Mouse (Mus musculus) testis, adult 2 months (tissue): Measurements from ENCODE around the gene Aff3. TPM values are rescaled to one million over a fixed set of nuclear protein-coding genes. Genes with fewer than 3 reads are reported as not detected.

ENCODE experiments used
- H3K27ac ChIP-seq: fragments of 200-500 bp; 2 replicates; pipeline ENCODE4 v1.5.1; 2012; ENCODE audit warnings: low read depth, low read length; ENCODE audit not compliant: control insufficient read depth, insufficient read depth
- H3K27me3 ChIP-seq: fragments of 200-500 bp; 2 replicates; pipeline ENCODE4 v1.6.1; 2012; ENCODE audit warnings: mild to moderate bottlenecking, low read length, moderate library complexity; ENCODE audit not compliant: control insufficient read depth, insufficient read depth
- H3K36me3 ChIP-seq: fragments of 200-500 bp; 2 replicates; pipeline ENCODE4 v1.6.1; 2012; ENCODE audit warnings: mild to moderate bottlenecking, low read length; ENCODE audit not compliant: control insufficient read depth, insufficient read depth
- H3K4me1 ChIP-seq: fragments of 200-500 bp; 2 replicates; pipeline ENCODE4 v1.6.1; 2012; ENCODE audit warnings: low read length; ENCODE audit not compliant: control insufficient read depth, insufficient read depth
- H3K4me3 ChIP-seq: fragments of 200-500 bp; 2 replicates; pipeline ENCODE4 v1.5.1; 2012; ENCODE audit warnings: low read depth, mild to moderate bottlenecking, low read length, moderate library complexity, mixed read lengths; ENCODE audit not compliant: control insufficient read depth
- CTCF ChIP-seq: fragments of 200-500 bp; IDR thresholded peaks from 2 replicates; pipeline ENCODE4 v1.5.1; 2012; ENCODE audit warnings: low read depth, mild to moderate bottlenecking, inconsistent platforms, low read length, moderate library complexity; ENCODE audit not compliant: control insufficient read depth, insufficient read depth, insufficient replicate concordance
- POLR2A ChIP-seq: fragments of 200-500 bp; IDR thresholded peaks from 2 replicates; pipeline ENCODE4 v1.6.1; 2012; ENCODE audit warnings: low read depth, mild to moderate bottlenecking, inconsistent platforms, low read length, moderate library complexity; ENCODE audit not compliant: control insufficient read depth
- polyA plus RNA-seq: library from polyadenylated mRNA; depleted of rRNA; stranded (reverse); fragments of >200 nt; gene quantifications from 2 replicates; pipeline ENCODE4 v1.2.3, GENCODE M21; 2012

The Aff3 gene
- polyA plus RNA-seq, 1 experiment, result 8.1 TPM

DNA sequence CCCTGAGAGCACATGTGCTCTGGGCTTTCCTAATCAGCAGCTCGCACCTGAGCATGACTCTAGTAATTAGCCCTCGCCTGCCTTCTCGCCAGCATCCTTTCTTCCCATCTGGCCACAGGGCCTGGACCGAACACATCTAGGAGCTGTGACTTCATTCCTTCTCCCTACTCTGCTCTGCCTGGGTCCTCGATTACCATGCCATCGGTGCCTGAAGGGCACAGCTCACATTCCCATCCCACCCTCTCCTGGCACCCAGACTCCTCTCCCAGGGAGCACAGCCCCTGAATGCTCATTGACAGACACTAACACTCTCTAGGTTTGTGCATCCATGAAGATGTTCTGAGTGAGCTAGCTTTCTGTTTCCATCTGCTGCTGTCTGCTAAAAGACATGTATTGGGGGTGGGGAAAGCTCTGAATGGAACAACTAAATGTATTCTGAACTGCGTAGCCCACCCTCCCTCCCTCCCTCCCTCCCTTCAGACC is 99.4 kb downstream of the Aff3 start:
- Histone ChIP-seq H3K36me3 (no peaks in the 10 kb centered on the region), H3K27ac (no peak overlapping the region), H3K4me3 (no peak overlapping the region), H3K27me3 (no peaks in the 10 kb centered on the region), H3K4me1 (no peaks in the 10 kb centered on the region; the same call in 1 of the 2 replicates)
- no peak for TF ChIP-seq CTCF

DNA sequence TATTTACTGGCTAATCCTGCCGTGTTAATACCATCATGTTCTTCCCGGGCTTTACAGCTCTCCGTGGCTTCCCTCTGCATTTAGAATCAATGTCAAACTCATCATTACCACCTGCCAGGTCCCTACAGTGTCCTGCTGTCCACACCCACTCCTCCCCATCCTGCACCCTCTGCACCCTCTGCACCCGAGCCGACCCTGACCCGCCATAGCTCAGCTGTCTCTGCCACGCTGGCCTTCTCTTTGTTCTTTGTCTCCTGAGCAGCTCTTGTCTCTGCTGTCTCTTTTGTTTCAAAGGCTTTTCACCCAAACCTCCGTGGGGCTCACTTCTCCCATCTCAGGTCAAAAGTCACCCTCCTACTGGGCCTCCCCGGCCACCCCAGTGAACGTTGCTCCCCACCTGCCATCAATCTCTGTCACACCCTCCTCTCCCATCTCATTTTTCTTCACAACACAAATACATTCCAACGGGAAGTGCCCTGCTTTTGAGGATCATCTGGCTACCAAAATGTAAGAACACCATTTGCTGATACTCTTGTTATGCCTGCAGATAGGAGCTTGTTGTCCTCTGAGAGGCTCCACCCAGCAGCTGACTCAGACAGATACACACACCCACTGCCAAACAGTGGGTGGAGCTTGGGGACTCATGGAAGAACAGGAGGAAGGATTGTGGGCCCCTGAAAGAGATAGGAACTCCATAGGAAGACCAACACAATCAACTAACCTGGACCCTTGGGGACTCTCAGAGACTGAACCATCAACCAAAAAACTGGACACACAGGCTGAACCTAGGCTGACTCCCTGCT is 102.2 kb downstream of the Aff3 start:
- H3K27me3 ChIP-seq, result no peaks in the 10 kb centered on the region
- H3K4me3 ChIP-seq, result no peak overlapping the region
- TF ChIP-seq CTCF, result no peak
- TF ChIP-seq POLR2A, result no peak
- no peaks in the 10 kb centered on the region; the same call in 1 of the 2 replicates for H3K4me1 ChIP-seq
- no peak overlapping the region for H3K27ac ChIP-seq
- H3K36me3 ChIP-seq, result no peaks in the 10 kb centered on the region

DNA sequence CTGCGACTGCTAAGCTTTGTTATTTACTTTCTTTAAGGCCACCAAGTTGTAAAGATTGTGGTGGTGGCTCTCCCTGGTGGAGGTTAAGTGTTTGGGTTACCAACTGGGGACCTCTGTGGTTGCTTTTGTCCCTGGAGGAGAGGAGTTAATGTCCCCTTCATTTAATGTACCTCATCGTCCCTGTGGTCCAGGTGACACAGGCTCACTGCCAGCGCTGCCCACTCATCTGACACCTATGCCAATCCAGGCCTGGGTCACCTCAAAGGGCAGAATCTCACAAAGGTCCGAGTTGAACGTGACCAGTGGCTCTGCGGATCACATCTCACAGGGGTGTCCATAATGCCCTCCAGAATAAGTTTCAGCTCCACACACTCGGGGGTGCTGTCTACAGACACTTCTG is 103.4 kb downstream of the Aff3 start:
- Histone ChIP-seq H3K4me3 (no peak overlapping the region), H3K27ac (no peak overlapping the region), H3K36me3 (no peaks in the 10 kb centered on the region), H3K4me1 (no peaks in the 10 kb centered on the region; the same call in 1 of the 2 replicates), H3K27me3 (no peaks in the 10 kb centered on the region)
- TF ChIP-seq CTCF (no peak), POLR2A (no peak)

DNA sequence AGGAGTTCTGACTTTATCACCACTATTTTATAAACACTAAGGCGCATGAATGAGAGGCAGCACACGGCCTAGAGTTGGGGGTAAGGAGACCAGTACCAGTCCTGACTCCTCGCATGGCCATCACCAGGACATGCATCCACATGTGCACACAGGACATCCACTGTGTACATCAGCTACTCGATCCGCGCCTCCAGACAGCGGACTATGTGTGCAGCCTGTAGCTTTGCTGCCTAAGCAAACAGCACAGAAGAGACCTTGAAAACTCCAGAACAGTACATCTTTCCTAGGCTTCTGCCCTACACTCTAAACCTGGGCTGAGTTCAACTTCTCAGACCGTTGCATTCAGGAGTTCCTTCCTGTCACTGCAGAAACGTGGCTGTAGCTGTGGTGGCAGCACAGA is 104.1 kb downstream of the Aff3 start:
- H3K4me3 ChIP-seq, result no peak overlapping the region
- no peak overlapping the region for H3K27ac ChIP-seq
- H3K36me3 ChIP-seq, result no peaks in the 10 kb centered on the region
- H3K27me3 ChIP-seq, result no peaks in the 10 kb centered on the region
- H3K4me1 ChIP-seq, result no peaks in the 10 kb centered on the region; the same call in 1 of the 2 replicates
- TF ChIP-seq CTCF (no peak), POLR2A (no peak)

DNA sequence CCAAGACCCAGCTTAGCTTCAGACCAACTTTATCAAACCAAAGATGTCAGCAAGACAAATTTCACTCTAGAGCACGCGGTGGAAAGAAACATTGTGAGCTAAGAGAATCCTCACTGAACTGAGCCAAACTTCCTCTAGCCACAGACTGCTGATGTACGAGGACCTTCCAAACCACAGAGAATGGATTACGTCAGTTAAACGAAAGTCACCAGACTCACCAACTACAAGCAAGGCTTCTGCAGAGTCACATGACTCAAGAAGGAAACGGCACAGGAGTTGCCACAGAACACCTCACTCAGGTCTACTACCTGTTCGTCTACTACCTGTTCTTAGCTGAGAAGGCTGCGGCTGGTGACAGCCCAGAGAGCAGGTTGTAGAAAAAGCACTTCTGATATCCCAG is 107.1 kb downstream of the Aff3 start:
- TF ChIP-seq CTCF (no peak), POLR2A (no peak)
- Histone ChIP-seq H3K4me1 (no peaks in the 10 kb centered on the region; the same call in 1 of the 2 replicates), H3K4me3 (no peak overlapping the region), H3K27me3 (no peaks in the 10 kb centered on the region), H3K27ac (no peak overlapping the region), H3K36me3 (no peaks in the 10 kb centered on the region)

DNA sequence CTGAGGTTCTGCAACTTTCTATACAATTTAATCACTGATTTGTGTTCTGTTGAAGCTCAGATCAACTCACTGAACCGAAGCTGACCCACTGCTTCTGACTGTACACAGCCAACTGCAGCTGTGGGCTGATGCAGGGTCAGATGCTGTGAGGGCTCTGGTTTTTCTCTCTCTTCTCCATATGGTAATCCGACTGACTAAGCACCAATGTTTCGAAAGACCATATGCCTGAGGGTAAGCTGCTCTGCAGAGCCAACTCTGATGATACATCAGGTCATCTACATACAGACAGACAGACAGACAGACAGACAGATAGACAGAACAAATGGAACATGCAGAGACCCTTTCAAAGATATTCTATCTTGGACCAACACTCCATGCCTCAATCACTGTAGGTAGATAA is 110.2 kb downstream of the Aff3 start:
- H3K36me3 ChIP-seq, result no peaks in the 10 kb centered on the region
- no peaks in the 10 kb centered on the region for H3K4me1 ChIP-seq
- TF ChIP-seq POLR2A, result no peak
- TF ChIP-seq CTCF, result no peak
- no peak overlapping the region for H3K4me3 ChIP-seq
- no peak overlapping the region for H3K27ac ChIP-seq
- H3K27me3 ChIP-seq, result no peaks in the 10 kb centered on the region

DNA sequence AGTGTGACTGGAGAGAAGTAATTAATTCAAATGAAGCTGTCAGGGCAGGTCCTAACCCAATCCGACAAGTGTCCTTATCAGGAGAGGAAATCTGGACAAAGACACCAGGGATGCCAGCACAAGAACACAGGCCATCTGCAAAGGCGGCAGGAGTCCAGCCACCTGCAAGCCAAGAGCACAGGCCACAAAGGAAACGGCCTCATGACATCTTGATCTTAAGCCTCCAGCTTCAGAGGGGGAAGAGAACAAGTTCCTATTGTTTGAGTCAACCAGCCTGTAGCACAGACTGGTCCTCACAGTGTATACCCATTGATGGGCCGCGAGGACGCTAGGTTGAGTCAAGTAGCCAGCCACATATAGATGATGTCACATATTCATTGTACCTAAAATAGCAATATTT is 111.7 kb downstream of the Aff3 start:
- H3K36me3 ChIP-seq, result no peaks in the 10 kb centered on the region
- H3K4me3 ChIP-seq, result no peak overlapping the region
- H3K27ac ChIP-seq, result no peak overlapping the region
- H3K4me1 ChIP-seq, result no peaks in the 10 kb centered on the region
- TF ChIP-seq POLR2A (no peak), CTCF (no peak)
- no peaks in the 10 kb centered on the region for H3K27me3 ChIP-seq
